Mouse (Mus musculus): ENCODE measurements around the gene Nr1h3.

GRCm38 (mm10) chr2:91206254-91206775, 3.7 kb upstream of the Nr1h3 start:
- TF ChIP-seq CTCF (IDR thresholded peaks at IDR 0.05; ENCODE audit: low read depth) = no peak
- TF ChIP-seq EP300 (IDR thresholded peaks at IDR 0.05; ENCODE audit: low read depth) = no peak

Data from heart, postnatal 0 days (tissue).